Mouse (Mus musculus) forebrain, embryonic 14.5 days (tissue): ENCODE data around the gene Tnni2. TPM values are rescaled to one million over a fixed set of nuclear protein-coding genes. Genes with fewer than 3 reads are reported as not detected.

Experiments used
- ATAC-seq: fragments of 200-750 bp; cut with Nextera tagmentation; 2 replicates; pipeline ENCODE4 v1.8.0; 2017; ENCODE audit warnings: mild to moderate bottlenecking, moderate library complexity
- DNase-seq: peaks from one replicate; pipeline ENCODE4 v3.0.0-alpha.2; 2015; ENCODE audit warnings: low spot score
- H3K27ac ChIP-seq: fragments of 300-500 bp; sonication (generic); 2 replicates; pipeline ENCODE4 v1.5.1; 2014; ENCODE audit warnings: low read depth, mild to moderate bottlenecking, control low read depth, low read length, moderate library complexity
- H3K27me3 ChIP-seq: fragments of 300-500 bp; sonication (generic); replicated peaks from 2 replicates; pipeline ENCODE4 v1.6.1; 2014; ENCODE audit warnings: low read length, control low read depth, mixed read lengths; ENCODE audit not compliant: control insufficient read depth, insufficient read depth
- H3K36me3 ChIP-seq: fragments of 300-500 bp; sonication (generic); 2 replicates; pipeline ENCODE4 v1.6.1; 2014; ENCODE audit warnings: low read length, control low read depth; ENCODE audit not compliant: control insufficient read depth, insufficient read depth
- H3K4me1 ChIP-seq: fragments of 300-500 bp; sonication (generic); 2 replicates; pipeline ENCODE4 v1.6.1; 2014; ENCODE audit warnings: antibody characterized with exemption, low read length, control low read depth; ENCODE audit not compliant: control insufficient read depth, insufficient read depth
- H3K4me2 ChIP-seq: fragments of 300-500 bp; sonication (generic); 2 replicates; pipeline ENCODE4 v1.6.1; 2014; ENCODE audit warnings: mild to moderate bottlenecking, control low read depth, low read length
- H3K4me3 ChIP-seq: fragments of 300-500 bp; sonication (generic); 2 replicates; pipeline ENCODE4 v1.5.1; 2014; ENCODE audit warnings: low read depth, low read length, control low read depth
- H3K9ac ChIP-seq: fragments of 300-500 bp; sonication (generic); 2 replicates; pipeline ENCODE4 v1.6.1; 2014; ENCODE audit warnings: mild to moderate bottlenecking, low read length, control low read depth, moderate library complexity
- H3K9me3 ChIP-seq: fragments of 300-500 bp; sonication (generic); replicated peaks from 2 replicates; pipeline ENCODE4 v1.6.1; 2016; ENCODE audit warnings: low read length, control low read depth, mixed read lengths; ENCODE audit not compliant: control insufficient read depth
- whole genome bisulfite sequencing: fragments of 180-500 bp; shearing (Covaris S2); extraction: QIAGEN DNeasy Blood & Tissue Kit; methylation state at CpG from one replicate; pipeline ENCODE4 v1.1.7; 2014; 5-methylcytosine and 5-hydroxymethylcytosine counted together
- polyA plus RNA-seq: library from polyadenylated mRNA; unstranded; fragments of >200 nt; fragmentation: Nextera tagmentation; extraction: Ambion mirVana; gene quantifications from 2 replicates; pipeline ENCODE4 v1.2.1, GENCODE M21; 2014

The Tnni2 gene
- polyA plus RNA-seq, 1 experiment from 2014 or later = 0.67 TPM

- no peak for DNase-seq
- H3K9me3 ChIP-seq = no peaks in the 10 kb centered on the region
- H3K27ac ChIP-seq = no peak overlapping the region
- ATAC-seq = no peak
- H3K27me3 ChIP-seq = no peaks in the 10 kb centered on the region
- H3K4me3 ChIP-seq = no peak overlapping the region
- H3K9ac ChIP-seq = no peak overlapping the region
- H3K4me1 ChIP-seq = peaks cover 19% of the 10 kb centered on the region
- H3K4me2 ChIP-seq = no peak overlapping the region
- H3K36me3 ChIP-seq = no peaks in the 10 kb centered on the region
- WGBS = 58% methylated on average over 2 of the region's 2 CpGs
Measured at GRCm38 (mm10) chr7:142478574-142478973, 37.0 kb downstream of the Tnni2 start.

- DNase-seq (no peak), ATAC-seq (no peak)
- Histone ChIP-seq H3K4me1 (peaks cover 19% of the 10 kb centered on the region), H3K27me3 (no peaks in the 10 kb centered on the region), H3K4me3 (no peak overlapping the region), H3K27ac (no peak overlapping the region), H3K9ac (no peak overlapping the region), H3K9me3 (no peaks in the 10 kb centered on the region), H3K4me2 (no peak overlapping the region), H3K36me3 (no peaks in the 10 kb centered on the region)
Measured at GRCm38 (mm10) chr7:142479307-142479706, 37.7 kb downstream of the Tnni2 start.

GRCm38 (mm10) chr7:142479886-142480285, 38.3 kb downstream of the Tnni2 start:
- Histone ChIP-seq H3K9me3 (no peaks in the 10 kb centered on the region), H3K27me3 (no peaks in the 10 kb centered on the region), H3K9ac (no peak overlapping the region), H3K27ac (no peak overlapping the region), H3K36me3 (no peaks in the 10 kb centered on the region), H3K4me1 (peaks cover 19% of the 10 kb centered on the region), H3K4me2 (no peak overlapping the region), H3K4me3 (no peak overlapping the region)
- 89% methylated on average over 3 of the region's 3 CpGs for WGBS
- ATAC-seq = no peak
- no peak for DNase-seq

GRCm38 (mm10) chr7:142480661-142481060, 39.1 kb downstream of the Tnni2 start:
- no peak for DNase-seq
- Histone ChIP-seq H3K4me3 (no peak overlapping the region), H3K36me3 (no peaks in the 10 kb centered on the region), H3K27me3 (no peaks in the 10 kb centered on the region), H3K4me2 (no peak overlapping the region), H3K9me3 (no peaks in the 10 kb centered on the region), H3K9ac (no peak overlapping the region), H3K27ac (no peak overlapping the region), H3K4me1 (peaks cover 19% of the 10 kb centered on the region)
- ATAC-seq = no peak
- WGBS = 90% methylated on average over 3 of the region's 3 CpGs

GRCm38 (mm10) chr7:142481186-142481567, 39.6 kb downstream of the Tnni2 start:
- H3K27me3 ChIP-seq = no peaks in the 10 kb centered on the region
- peak; percentile 19 for ATAC-seq
- H3K27ac ChIP-seq = peak overlapping the region; percentile 81
- H3K4me2 ChIP-seq = peak overlapping the region; percentile 53
- peak overlapping the region; percentile 63; the same call in 1 of the 2 replicates for H3K9ac ChIP-seq
- peak; percentile 57 for DNase-seq
- 3% methylated on average over 5 of the region's 5 CpGs for WGBS
- H3K36me3 ChIP-seq = no peaks in the 10 kb centered on the region
- no peaks in the 10 kb centered on the region for H3K9me3 ChIP-seq
- peaks cover 19% of the 10 kb centered on the region for H3K4me1 ChIP-seq
- peak overlapping the region; percentile 13; the same call in 1 of the 2 replicates for H3K4me3 ChIP-seq

- peak; percentile 74 for ATAC-seq
- no peaks in the 10 kb centered on the region for H3K27me3 ChIP-seq
- 2% methylated on average over 20 of the region's 22 CpGs for WGBS
- peaks cover 19% of the 10 kb centered on the region for H3K4me1 ChIP-seq
- H3K36me3 ChIP-seq = no peaks in the 10 kb centered on the region
- no peaks in the 10 kb centered on the region for H3K9me3 ChIP-seq
- peak overlapping the region; percentile 13 for H3K4me3 ChIP-seq
- peak; percentile 63 for DNase-seq
- peak overlapping the region; percentile 63 for H3K9ac ChIP-seq
- H3K4me2 ChIP-seq = peak overlapping the region; percentile 53
- H3K27ac ChIP-seq = peak overlapping the region; percentile 81
Measured at GRCm38 (mm10) chr7:142481568-142482255, 40.1 kb downstream of the Tnni2 start.

GRCm38 (mm10) chr7:142482256-142482609, 40.6 kb downstream of the Tnni2 start:
- WGBS = 15% methylated on average over 6 of the region's 6 CpGs
- DNase-seq (peak; percentile 58), ATAC-seq (peak; percentile 53)
- Histone ChIP-seq H3K4me2 (peak overlapping the region; percentile 53), H3K9me3 (no peaks in the 10 kb centered on the region), H3K36me3 (no peaks in the 10 kb centered on the region), H3K27ac (peak overlapping the region; percentile 81), H3K4me1 (peaks cover 19% of the 10 kb centered on the region), H3K9ac (peak overlapping the region; percentile 63; the same call in 1 of the 2 replicates), H3K27me3 (no peaks in the 10 kb centered on the region), H3K4me3 (no peak overlapping the region)

GRCm38 (mm10) chr7:142483136-142483535, 41.5 kb downstream of the Tnni2 start:
- no peak for ATAC-seq
- WGBS = 47% methylated on average over 11 of the region's 11 CpGs
- peak; percentile 20 for DNase-seq
- Histone ChIP-seq H3K36me3 (no peaks in the 10 kb centered on the region), H3K4me2 (no peak overlapping the region), H3K9ac (no peak overlapping the region), H3K27me3 (no peaks in the 10 kb centered on the region), H3K4me1 (peaks cover 24% of the 10 kb centered on the region), H3K4me3 (no peak overlapping the region), H3K9me3 (no peaks in the 10 kb centered on the region), H3K27ac (peak overlapping the region; percentile 81; the same call in 1 of the 2 replicates)

GRCm38 (mm10) chr7:142484780-142485179, 43.2 kb downstream of the Tnni2 start:
- WGBS = 83% methylated on average over 12 of the region's 12 CpGs
- no peak for ATAC-seq
- no peak for DNase-seq

More at GRCm38 (mm10) chr7:142484780-142485179, 43.2 kb downstream of the Tnni2 start:
- H3K9me3 ChIP-seq = no peaks in the 10 kb centered on the region
- no peaks in the 10 kb centered on the region for H3K27me3 ChIP-seq
- no peak overlapping the region for H3K27ac ChIP-seq
- H3K4me1 ChIP-seq = peaks cover 24% of the 10 kb centered on the region
- no peak overlapping the region for H3K9ac ChIP-seq
- H3K4me3 ChIP-seq = no peak overlapping the region
- no peaks in the 10 kb centered on the region for H3K36me3 ChIP-seq
- H3K4me2 ChIP-seq = no peak overlapping the region
